Mouse (Mus musculus) hindlimb bud, embryonic 11.5 days (tissue): ENCODE measurements around the gene Mief2.

Source experiments
- DNase-seq: peaks from one replicate; pipeline ENCODE4 v3.0.0-alpha.2; 2012; ENCODE audit warnings: low read depth, low spot score; ENCODE audit errors: extremely low spot score

Mief2 gene

DNA sequence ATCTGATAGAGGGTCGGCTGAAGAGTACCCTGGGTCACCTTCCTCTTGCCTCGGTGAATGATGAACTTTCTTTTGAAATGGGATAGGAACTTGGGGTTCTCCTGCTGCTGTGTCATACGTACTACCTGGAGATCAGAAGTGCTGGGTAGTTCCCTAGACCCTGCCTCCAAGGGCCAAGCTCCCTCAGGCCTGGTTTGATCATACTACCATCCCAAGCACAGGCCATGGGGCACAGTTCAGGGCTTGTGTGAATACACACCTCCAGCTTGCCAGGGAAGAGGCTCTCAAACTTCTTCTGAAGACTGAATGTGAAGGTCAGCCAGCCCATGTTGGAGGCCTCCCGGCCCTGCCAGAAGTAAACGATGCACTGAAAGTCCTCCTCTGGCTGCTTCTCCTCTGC is 12.4 kb upstream of the Mief2 start:
- DNase-seq, result no peak

DNA sequence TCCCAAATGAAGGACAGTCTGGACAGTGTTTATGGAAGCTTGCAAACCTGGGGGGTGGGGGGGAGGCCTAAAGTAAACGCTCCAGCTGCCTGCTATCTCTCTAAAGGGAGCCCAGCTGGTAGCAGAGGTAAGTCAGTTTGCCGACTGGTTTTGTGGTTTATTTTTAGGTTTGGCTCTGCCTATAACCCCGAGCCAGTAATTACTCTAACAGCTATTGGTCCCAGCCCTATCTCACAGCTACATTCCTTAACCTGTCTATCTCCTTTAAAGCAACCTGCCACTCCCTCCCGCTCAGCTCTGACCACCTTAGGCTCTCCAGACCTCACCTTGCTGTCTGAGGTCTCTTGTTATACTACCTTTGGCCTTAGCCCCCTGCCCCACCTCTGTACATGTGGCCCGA is 8.9 kb upstream of the Mief2 start:
- no peak for DNase-seq

DNA sequence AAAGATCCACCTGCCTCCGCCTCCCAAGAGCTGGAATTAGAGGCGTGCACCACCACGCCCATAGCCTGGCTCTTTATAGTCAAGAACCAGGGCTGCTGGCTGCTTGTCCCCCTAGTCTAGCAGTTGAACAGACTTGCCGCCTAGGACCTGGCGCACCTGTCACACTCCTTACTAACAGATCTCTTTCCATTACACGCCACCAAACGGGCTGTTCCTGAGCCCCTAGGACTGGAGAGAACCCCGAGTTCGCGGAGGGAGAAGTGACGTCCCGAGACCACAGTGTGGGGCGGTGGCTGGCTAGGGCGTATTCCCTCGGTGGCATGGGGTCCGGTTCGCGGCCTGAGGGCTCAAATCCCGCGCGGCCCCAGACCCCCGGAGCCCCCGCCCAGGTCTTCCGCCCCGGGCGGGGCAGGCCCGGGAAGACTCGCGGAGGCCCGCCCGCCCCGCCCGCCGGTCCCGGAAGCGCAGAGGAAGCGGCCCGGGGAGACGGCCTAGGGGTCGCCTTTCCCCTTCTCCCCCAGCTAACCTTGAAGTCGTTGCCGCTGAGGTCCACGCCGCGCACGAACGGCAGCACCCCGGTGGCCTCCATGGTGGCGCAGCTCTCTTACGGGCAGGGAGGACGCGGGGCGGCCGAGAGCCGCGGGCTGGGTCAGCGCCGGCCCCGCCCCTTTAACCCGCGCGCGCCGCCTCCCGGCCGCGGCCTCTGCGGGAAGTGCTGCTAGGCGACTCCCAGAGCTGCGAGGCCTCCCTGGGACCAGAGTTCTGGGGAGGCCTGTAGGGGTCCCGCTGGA is 1.4 kb upstream of the Mief2 start, which contains the start of gene Flii:
Gene Flii (minus strand): TSS at position 663 of the 791 bp plus-strand sequence.
- DNase-seq, result no peak

DNA sequence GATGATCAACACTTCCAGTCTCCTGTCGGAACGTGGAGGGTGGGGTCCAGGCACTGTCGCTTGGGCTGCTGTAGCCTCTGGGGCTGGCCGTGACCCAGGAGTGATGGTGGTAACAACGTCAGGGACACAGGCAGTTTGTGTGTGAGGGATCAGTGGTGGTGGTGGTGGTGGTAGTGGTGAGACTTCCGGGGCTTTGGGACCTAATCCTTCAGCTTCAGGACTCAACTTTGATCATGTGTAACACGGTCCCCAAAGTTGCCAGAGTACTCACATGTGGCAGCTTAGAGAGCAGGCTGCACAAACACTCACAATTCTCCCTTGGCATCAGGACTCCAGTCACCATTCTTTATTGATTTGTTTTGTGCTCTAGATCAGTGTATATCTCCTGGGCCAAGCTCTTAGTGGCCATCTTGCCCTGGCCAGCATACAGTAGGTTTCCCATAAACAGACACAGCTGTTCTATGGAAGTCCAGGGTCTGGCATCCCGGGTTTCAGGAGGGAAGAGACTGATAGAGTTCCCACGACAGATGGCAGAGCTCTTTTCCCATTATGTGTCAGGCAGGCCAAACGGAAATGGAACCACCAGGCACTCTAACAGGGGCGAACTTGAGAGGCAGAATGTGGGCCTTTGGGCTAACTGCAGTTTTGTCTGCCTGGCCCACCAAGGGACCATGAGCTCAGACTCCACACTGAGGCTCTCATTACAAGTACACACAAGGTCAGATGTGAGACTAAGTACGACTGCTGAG is 632 bp upstream of the Mief2 start:
- no peak for DNase-seq

DNA sequence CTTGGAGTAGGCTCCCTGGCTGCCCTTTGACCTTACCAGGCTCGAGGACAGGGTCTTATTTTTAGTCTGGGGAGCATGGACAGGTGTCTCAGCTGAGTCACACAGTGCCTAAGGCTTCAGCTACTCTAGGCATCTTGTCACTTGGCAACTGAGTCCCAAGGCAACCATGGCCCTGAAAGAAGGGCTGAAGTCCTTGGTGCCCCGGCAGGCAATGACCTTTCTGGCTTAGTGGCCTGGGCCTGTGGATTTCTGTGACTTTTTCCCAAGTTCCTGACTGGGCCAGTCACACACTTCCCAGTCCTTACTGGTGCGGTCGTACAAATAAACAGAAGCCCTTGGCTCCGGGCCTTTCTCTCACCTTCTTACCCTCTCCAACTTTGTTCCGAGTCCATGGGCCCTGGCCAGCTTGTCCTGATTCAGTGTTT is 1.0 kb downstream of the Mief2 start:
- DNase-seq, result no peak

DNA sequence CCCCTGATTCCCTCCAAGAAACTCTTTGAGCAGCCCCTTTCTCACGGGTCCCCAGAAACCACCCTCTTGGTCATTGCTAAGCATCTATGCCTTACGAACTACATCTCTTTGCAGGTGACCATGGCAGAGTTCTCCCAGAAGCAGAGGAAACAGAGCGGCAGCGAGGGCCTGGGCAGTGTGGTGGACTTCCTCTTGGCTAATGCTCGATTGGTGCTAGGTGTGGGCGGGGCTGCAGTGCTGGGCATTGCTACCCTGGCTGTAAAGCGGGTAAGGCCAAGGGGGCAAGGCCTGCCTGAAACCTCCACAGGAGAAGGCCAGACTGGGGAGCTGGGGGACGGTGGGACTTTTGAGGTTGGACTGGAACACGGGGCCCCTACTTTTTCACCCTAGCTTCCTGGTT is 2.0 kb downstream of the Mief2 start:
- no peak for DNase-seq

DNA sequence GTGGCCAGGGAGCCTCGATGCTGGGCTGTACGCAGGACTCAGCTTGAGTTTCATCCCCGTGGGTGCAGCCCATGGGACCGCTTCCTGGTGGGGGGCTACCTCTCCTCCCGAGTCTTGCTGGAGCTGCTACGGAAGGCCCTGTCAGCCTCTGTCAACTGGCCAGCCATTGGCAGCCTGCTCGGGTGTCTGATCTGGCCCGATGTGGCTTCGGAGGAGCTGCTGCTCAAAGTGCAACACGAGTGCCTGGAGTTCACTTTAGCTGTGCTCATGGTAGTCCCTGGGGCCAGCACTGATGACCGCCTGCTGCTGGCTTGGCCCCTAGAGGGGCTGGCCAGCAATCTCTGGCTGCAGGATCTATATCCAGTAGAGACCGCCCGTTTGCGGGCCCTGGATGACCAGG is 3.1 kb downstream of the Mief2 start:
- no peak for DNase-seq

DNA sequence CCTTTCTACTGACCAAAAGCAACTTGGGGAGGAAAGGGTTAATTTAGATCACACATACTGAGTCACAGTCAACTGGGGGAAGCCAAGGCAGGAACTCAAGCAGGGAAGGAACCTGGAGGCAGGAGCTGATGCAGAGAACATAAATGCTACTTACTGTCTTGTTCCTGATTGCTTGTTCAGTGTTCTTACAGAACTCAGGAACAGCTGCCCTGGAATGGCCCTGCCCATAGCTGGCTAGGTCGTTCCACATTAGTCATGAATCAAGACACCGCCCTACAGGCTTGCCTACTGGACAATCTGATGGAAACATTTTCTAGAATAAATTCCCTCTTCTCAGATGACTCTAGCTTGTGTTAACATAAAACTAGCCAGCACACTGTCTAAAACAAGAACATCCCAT is 6.0 kb downstream of the Mief2 start:
- no peak for DNase-seq

DNA sequence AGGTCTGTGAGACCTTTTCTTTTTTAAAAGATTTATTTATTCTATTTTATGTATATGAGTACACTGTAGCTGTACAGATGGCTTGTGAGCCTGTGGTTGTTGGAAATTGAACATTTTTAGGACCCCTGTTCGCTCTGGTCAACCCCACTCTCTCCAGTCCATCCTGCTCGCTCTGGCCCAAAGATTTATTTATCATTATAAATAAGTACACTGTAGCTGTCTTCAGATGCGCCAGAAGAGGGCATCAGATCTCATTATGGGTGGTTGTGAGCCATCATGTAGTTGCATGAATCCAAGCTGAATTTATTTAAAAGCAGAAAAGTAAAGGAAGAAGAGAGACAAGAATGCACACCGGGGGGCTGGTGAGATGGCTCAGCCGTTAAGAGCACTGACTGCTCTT is 7.0 kb downstream of the Mief2 start:
- DNase-seq, result no peak

DNA sequence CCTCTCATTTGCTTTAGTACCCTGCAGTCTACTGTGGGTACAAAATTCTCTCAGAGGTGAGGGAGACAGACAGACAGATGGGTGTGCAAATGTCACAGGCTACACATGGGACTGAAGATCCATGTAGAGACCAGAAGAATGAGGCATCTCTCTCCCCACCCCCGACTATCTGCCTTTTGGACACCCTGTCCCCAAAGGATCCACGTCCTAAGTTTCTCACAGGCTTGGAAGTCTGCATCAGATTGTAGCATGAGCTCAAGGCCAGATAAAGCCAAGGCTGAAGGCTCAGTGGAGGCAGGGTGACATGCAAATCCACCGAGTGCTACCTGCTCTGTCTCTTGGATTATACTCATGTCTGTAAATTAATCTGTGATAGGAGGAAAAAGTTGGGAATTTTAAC is 8.3 kb downstream of the Mief2 start:
- DNase-seq, result no peak

DNA sequence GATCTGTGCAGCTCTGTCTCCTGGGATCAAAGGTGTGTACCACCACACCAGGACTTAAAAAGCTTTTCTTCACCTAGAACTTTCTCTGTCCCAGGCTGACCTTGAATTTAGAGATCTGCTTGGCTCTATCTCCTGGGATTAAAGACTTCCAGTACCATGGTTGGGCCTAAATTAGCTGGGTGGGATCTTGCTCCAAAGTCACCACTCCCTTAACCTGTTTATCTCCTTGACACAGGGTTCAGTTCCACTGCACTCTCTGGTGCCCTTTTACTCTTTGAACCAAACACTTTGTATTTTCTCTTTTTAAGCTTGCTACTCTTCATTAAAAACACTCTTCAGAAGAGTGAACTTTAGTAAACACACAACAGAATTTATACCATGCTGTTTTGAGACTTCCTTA is 9.3 kb downstream of the Mief2 start:
- DNase-seq, result no peak

DNA sequence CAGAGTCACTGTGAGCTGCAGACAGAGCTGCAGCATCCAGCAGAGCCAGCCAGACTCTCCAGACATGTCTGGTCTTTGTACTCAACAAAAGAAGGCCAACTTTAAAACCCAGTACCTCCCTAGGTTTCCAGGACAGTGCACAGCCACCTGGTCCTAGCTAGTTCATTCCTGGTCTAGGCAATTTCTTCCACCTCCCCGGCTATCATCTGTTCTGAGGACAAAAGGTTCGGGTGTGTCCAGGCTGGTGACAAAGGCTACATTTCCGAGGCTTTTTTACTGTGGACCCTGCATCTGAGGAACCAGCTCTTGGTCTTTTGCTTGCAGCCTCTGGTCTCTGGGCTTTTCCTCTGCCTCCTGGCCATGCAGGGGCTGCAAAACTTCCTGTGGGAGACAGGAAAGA is 12.1 kb downstream of the Mief2 start:
- DNase-seq, result no peak

DNA sequence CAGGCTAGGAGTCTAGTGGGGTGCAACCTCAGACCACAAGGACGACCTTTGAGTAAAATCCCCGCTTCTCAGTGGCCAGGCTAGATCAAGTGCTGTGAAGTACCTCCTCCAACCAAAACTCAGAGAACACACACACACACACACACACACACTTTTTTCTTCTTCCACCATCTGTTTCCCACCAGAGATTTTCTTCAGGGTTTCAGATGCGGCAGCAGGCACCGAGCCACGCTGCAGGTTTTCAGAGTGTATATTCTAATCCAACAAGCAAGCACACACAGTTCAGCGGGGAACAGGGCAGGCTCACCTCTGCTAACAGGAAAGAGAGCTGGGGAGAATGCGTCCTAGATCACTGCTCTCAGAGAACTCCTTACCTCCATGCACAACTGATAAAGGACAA is 27.4 kb downstream of the Mief2 start:
- no peak for DNase-seq

DNA sequence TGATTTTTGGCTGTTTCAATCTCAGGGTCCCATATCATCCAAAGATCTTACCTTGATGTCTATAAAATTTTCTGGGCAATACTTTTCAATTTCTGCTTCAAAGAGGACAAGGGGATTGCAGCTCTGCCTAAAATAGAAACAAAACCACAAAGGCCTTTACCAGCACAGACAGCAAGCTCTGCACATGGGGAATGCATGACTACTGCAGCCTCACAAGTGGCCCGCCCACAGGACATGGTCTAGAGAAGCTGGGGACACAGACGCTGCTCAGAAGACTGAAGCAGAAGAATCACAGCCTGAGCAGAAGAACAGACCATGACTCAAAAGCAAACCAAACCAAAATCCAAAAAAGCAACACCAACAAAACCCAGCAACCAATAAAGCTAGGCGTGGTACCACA is 33.5 kb downstream of the Mief2 start:
- DNase-seq, result no peak

DNA sequence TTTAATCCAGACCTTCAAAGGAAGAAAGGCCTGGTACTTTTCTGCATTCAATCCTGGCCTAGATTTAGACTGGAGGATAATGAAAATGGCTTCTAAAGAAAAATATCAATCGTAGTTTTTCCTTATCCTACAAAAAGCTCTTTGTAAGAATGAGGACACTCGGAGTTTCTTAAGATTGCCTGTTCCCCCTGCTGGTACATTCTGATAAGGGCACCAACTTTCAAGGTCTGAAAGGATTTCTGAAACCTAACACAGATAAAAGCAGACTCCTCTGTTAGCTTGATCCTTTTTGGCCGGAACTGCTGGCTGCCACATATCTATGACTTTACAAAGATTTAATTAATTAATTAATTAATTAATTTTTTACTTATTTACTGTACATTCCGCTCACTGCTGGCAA is 38.8 kb downstream of the Mief2 start:
- no peak for DNase-seq

DNA sequence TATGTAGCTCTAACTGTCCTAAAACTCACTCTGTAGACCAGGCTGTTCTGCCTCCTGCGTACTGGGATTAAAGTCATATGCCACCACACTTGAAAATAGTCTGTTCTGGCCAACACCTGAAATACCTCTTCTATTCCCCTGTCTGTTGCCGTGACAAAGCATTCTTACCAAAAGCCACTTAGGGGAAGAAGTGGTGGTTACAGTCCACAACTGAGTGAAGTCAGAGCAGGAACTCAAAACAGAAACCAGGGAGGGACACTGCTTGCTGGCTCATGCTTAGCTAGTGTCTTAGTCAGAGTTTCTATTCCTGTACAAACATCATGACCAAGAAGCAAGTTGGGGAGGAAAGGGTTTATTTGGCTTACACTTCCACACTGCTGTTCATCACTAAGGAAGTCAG is 41.1 kb downstream of the Mief2 start:
- no peak for DNase-seq

DNA sequence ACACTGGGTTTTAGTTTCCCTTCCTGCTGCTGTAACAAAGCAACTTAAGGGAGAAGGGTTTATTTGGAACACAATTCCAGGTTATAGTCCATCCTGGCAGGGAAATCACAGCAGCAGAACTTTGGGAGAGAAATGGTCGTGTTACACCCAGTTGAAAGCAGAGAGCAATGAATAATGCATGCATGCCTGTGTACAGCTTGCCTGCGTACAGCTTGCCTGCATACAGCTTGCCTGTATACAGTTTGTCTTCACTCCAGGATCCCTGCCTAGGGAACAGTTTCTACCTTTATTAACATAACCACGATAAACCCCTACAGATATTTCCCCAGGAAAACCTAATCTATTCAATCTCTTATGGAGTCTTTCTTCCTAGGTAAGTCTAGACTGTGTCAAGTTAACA is 42.6 kb downstream of the Mief2 start:
- DNase-seq, result no peak

DNA sequence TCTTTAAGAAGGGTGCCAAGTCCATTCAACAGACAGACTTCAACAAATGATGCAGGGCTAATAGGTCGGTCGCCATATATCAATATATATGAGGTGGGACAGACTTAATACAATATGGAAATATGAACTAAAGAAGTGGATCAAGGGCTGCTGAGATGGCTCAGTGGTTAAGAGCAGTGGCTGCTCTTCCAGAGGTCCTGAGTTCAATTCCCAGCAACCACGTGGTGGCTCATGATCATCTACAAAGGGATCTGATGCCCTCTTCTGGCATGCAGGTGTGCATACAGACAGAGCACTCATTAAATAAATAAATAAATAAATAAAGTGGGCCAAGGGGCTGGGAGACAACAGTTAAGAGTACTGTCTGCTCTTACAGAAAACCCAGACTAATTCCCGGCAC is 44.0 kb downstream of the Mief2 start:
- DNase-seq, result no peak

DNA sequence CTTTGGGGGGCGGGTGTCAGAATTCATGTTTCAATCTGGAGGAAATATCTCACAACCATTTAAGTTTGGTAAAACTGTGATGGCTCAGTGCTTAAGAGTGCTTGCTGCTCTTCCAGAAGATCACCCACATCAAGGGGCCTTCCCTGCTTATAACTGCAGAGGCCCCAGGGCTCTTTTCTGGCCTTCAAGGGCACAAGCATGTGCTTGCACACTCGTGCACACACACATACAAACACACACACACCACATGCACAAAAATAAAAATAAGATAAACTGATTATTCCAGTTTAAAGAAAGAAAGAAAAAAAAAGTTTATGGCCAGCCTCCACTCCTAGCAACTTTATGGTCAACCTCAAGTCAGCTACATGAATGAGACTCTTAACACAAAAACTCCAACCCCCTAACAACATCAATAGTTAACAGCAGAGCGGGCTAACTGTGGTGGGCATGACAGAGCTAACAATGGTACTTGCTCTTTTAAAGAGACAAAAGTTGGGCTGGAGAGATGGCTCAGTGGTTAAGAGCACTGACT is 46.0 kb downstream of the Mief2 start:
- no peak for DNase-seq

DNA sequence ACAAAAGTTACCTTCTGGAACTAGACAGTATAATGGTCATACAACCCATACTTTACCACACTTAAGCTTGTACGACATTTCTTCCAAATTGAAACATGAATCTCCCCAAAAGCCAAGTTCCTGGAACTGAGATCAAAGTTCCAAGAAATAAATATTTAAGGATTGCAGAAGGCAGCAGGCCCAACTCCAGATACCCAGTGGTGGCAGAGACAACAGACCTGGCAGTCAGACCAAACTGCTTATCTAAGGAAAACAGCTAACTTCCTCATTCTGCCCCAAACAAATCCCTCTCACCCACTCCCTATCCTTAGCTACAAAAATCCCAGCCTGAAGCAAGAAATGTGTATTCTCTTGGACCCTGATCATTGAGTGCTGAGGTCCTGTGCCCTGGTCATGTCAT is 46.6 kb downstream of the Mief2 start:
- no peak for DNase-seq

DNA sequence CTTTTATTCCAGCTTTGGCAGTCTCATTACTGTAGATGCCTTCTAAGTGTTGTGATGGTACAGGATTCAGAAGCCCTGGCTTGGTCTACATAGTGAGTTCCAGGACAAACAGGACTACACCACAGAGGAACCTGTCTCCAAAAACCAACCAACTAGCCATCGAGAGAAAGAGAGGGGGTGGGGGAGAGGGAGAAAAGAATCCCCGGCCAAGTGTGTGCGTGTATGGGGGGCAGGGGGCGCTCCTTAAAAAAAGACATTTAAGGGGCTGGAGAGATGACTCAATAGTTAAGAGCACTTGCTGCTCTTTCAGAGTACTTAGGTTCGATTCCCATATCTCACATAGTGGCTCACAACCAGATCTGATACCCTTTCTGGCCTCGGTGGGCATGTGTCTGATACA is 47.4 kb downstream of the Mief2 start:
- DNase-seq, result no peak

DNA sequence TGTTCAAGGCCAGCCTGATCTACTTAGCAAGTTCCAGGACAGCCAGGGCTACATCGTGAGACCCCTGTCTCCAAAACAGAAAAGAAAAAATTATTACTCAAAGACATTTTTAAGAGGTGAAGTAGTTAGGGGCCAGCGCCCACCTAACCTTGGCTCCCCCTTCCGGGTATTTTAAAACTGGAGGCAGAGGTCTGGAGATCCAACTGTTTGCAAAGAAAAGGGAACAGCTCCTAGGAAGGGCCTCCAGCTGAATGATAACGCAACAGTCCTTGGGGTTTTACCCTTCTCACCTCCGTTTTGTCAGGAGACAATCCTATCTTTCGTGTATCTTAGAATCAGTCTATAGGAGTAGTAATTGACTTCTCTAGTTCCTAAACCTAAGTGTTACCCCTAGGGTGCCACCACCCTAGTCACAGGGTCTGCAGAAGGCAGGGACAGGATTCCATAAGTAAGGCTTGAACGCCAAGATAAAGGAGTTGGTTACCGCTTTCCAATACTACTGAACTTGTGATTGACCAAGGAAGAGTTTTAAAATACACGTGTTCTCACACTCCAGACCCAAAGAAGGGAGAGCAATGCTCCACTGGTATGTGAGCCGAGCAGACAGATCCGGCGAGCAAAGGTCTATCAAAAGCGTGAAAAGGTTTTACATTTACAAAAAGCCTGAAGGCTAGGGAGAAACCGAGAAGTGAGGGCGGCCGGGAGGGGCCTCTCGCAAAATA is 48.1 kb downstream of the Mief2 start:
- DNase-seq, result no peak
